Mouse (Mus musculus): ENCODE results near the gene Snap47.

The Snap47 gene

GRCm38 (mm10) chr11:59366633-59367032 is 84.4 kb downstream of the Snap47 start:
- no peak for DNase-seq

GRCm38 (mm10) chr11:59366031-59366430 is 85.0 kb downstream of the Snap47 start:
- DNase-seq: no peak

GRCm38 (mm10) chr11:59364417-59364816 is 86.6 kb downstream of the Snap47 start:
- DNase-seq: no peak

- DNase-seq: no peak
Observed at GRCm38 (mm10) chr11:59364007-59364406, 87.0 kb downstream of the Snap47 start.

- no peak for DNase-seq
Observed at GRCm38 (mm10) chr11:59361291-59361690, 89.7 kb downstream of the Snap47 start.

All from right cerebral cortex, postnatal 14 days (tissue).